Mouse (Mus musculus): Measurements from ENCODE around the gene Pla2g4a.

DNA sequence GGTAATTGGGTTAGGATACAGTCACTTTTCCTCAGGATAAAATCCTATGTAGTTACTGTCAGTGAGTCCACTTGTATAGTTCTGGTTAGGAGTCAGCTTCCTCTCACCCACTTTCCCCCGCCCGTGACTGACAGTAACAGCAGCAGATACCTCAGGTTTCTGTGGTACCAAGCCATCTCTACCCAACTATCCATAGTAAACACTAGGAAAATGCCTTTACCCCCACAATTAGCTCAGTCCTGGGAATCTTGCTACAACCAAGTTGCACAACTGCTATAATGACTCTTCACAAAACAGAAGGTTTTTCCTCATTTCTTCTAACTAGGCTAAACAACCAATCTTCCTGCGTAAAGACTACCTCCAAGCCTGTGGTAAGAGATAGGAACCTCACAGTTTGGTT, 14.7 kb downstream of the Pla2g4a start:
- TF ChIP-seq CTCF (IDR thresholded peaks at IDR 0.05; ENCODE audit: control insufficient read depth, insufficient read depth, low read length) = no peak
- TF ChIP-seq POLR2A (IDR thresholded peaks at IDR 0.05; ENCODE audit: borderline replicate concordance, control insufficient read depth, low read depth, low read length) = no peak

Data from bone marrow, adult 2 months (tissue).